Mouse (Mus musculus) neural tube, postnatal 0 days (tissue): Measurements from ENCODE around the gene Gm21095. TPM values are rescaled to one million over a fixed set of nuclear protein-coding genes. Genes with fewer than 3 reads are reported as not detected.

Source experiments
- polyA plus RNA-seq: library from polyadenylated mRNA; unstranded; fragments of >200 nt; fragmentation: Nextera tagmentation; extraction: Ambion mirVana; gene quantifications from 2 replicates; pipeline ENCODE4 v1.2.1, GENCODE M21; 2015

Gm21095 gene
- polyA plus RNA-seq, result not detected in 2 replicates

GRCm38 (mm10) chrY:84096979-84097378, at the start of gene Gm21095:
Gene Gm21095, plus strand, starts transcription at chrY:84097279.

